Mouse (Mus musculus): ENCODE results near the gene Cnn1. TPM values are rescaled to one million over a fixed set of nuclear protein-coding genes. Genes with fewer than 3 reads are reported as not detected.
"Not testable (repeated sequence)": the region's sequence is repeated elsewhere in the genome, so short reads cannot be mapped to it uniquely, and the experiment has no call there.

The Cnn1 gene
- polyA plus RNA-seq, 1 experiment from 2014 or later, result 4.0 TPM

DNA sequence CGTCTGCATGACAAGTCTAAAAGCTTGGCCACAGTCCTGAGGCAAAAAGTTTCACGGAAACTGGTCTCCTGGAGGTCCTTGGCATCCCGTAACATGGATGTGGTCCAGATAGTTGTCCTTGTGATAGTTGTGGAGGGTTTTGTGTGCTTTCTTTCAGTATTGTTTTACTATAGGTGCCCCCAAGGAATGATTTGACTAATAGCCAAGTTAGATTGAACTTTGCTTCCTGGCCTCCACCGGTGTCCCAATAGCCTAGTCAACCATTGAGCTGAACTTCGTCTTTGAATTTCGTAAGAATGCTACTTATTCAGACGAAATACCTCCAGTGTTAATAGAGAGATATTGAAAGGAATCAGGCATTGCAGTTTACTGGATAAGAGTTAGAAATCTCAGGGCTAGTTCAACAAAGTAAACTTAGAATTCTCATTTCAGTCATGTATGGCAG, 51.3 kb downstream of the Cnn1 start:
- not testable (repeated sequence) for H3K27me3 ChIP-seq (ENCODE audit: control insufficient read depth, insufficient read depth, low read length)
- 87% methylated on average over 7 of the region's 7 CpGs for WGBS

DNA sequence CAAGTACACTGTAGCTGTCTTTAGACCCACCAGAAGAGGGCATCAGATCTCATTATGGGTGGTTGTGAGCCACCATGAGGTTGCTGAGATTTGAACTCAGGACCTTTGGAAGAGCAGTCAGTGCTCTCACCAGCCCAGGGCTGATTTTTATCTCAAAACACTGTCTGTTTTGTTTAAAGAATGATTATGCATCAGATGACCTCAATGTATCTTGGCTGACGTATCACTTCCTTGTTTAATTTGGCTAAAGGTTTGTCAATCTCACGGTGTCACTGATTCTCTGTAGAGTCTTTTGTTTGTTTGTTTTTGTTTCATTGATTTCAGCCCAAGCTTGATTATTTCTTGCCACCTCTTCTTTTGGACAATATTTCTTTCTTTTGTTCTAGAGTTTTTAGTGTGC, 51.9 kb downstream of the Cnn1 start:
- Histone ChIP-seq H3K4me3 (ENCODE audit: low read depth, low read length) (no peak overlapping the region), H3K27me3 (ENCODE audit: control insufficient read depth, insufficient read depth, low read length) (no peaks in the 10 kb centered on the region), H3K27ac (replicated peaks; ENCODE audit: low read depth, low read length) (no peak overlapping the region), H3K9me3 (replicated peaks; ENCODE audit: control insufficient read depth, low read length) (no peaks in the 10 kb centered on the region), H3K36me3 (replicated peaks; ENCODE audit: control insufficient read depth, insufficient read depth, low read depth, low read length) (no peaks in the 10 kb centered on the region), H3K4me1 (ENCODE audit: control insufficient read depth, insufficient read depth, low read length) (no peaks in the 10 kb centered on the region), H3K4me2 (ENCODE audit: low read depth, low read length) (no peak overlapping the region), H3K9ac (replicated peaks; ENCODE audit: low read length) (no peak overlapping the region)
- ATAC-seq (replicated peaks; ENCODE audit: insufficient number of reproducible peaks, low FRiP score, low TSS enrichment, low read depth), result no peak
- WGBS, result 83% methylated on average over 2 of the region's 2 CpGs
- DNase-seq (ENCODE audit: low spot score), result no peak

More for the DNA sequence above, 51.3 kb downstream of the Cnn1 start:
- ATAC-seq (replicated peaks; ENCODE audit: insufficient number of reproducible peaks, low FRiP score, low TSS enrichment, low read depth); H3K4me2 ChIP-seq (ENCODE audit: low read depth, low read length); H3K36me3 ChIP-seq (replicated peaks; ENCODE audit: control insufficient read depth, insufficient read depth, low read depth, low read length); H3K27ac ChIP-seq (replicated peaks; ENCODE audit: low read depth, low read length); DNase-seq (ENCODE audit: low spot score); H3K4me1 ChIP-seq (ENCODE audit: control insufficient read depth, insufficient read depth, low read length); H3K4me3 ChIP-seq (ENCODE audit: low read depth, low read length); H3K9ac ChIP-seq (replicated peaks; ENCODE audit: low read length); H3K9me3 ChIP-seq (replicated peaks; ENCODE audit: control insufficient read depth, low read length): not testable (repeated sequence)

DNA sequence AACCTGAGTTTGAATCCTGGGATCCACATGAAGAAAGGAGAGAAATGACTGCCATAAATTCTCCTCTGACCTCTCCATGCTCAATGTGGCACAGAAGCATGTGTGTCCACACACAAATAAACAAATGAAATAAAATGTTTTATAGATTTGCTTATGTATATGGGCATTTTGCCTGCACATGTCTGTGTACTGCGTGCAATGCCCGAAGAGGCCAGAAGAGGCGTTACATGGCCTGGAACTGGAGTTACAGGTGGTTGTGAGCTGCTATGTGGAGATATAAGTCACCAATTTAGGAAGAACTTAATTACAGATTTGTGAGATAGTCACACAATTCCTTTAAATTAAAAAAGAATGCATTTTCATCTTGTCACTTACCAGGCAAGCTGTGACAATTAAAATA, 54.8 kb downstream of the Cnn1 start:
- no peak overlapping the region for H3K4me3 ChIP-seq (ENCODE audit: low read depth, low read length)
- no peaks in the 10 kb centered on the region; the same call in 1 of the 2 replicates for H3K36me3 ChIP-seq (replicated peaks; ENCODE audit: control insufficient read depth, insufficient read depth, low read depth, low read length)
- no peak for DNase-seq (ENCODE audit: low spot score)
- no peak for ATAC-seq (replicated peaks; ENCODE audit: insufficient number of reproducible peaks, low FRiP score, low TSS enrichment, low read depth)
- peaks cover 2% of the 10 kb centered on the region; the same call in 1 of the 2 replicates for H3K4me1 ChIP-seq (ENCODE audit: control insufficient read depth, insufficient read depth, low read length)
- H3K4me2 ChIP-seq (ENCODE audit: low read depth, low read length), result no peak overlapping the region
- 91% methylated on average over 3 of the region's 3 CpGs for WGBS
- no peaks in the 10 kb centered on the region for H3K9me3 ChIP-seq (replicated peaks; ENCODE audit: control insufficient read depth, low read length)
- H3K9ac ChIP-seq (replicated peaks; ENCODE audit: low read length), result no peak overlapping the region
- no peak overlapping the region for H3K27ac ChIP-seq (replicated peaks; ENCODE audit: low read depth, low read length)
- H3K27me3 ChIP-seq (ENCODE audit: control insufficient read depth, insufficient read depth, low read length), result no peaks in the 10 kb centered on the region

- H3K36me3 ChIP-seq (replicated peaks; ENCODE audit: control insufficient read depth, insufficient read depth, low read depth, low read length), result no peaks in the 10 kb centered on the region; the same call in 1 of the 2 replicates
- H3K4me2 ChIP-seq (ENCODE audit: low read depth, low read length), result no peak overlapping the region
- H3K27me3 ChIP-seq (ENCODE audit: control insufficient read depth, insufficient read depth, low read length), result no peaks in the 10 kb centered on the region
- no peaks in the 10 kb centered on the region for H3K9me3 ChIP-seq (replicated peaks; ENCODE audit: control insufficient read depth, low read length)
- H3K9ac ChIP-seq (replicated peaks; ENCODE audit: low read length), result no peak overlapping the region
- DNase-seq (ENCODE audit: low spot score) (peak; percentile 83), ATAC-seq (replicated peaks; ENCODE audit: insufficient number of reproducible peaks, low FRiP score, low TSS enrichment, low read depth) (peak; percentile 51)
- WGBS, result 18% methylated on average over 10 of the region's 10 CpGs
- H3K4me3 ChIP-seq (ENCODE audit: low read depth, low read length), result no peak overlapping the region
- peaks cover 2% of the 10 kb centered on the region; the same call in 1 of the 2 replicates for H3K4me1 ChIP-seq (ENCODE audit: control insufficient read depth, insufficient read depth, low read length)
- H3K27ac ChIP-seq (replicated peaks; ENCODE audit: low read depth, low read length), result no peak overlapping the region
Measured at GRCm38 (mm10) chr9:22155614-22156013, 56.6 kb downstream of the Cnn1 start.

DNA sequence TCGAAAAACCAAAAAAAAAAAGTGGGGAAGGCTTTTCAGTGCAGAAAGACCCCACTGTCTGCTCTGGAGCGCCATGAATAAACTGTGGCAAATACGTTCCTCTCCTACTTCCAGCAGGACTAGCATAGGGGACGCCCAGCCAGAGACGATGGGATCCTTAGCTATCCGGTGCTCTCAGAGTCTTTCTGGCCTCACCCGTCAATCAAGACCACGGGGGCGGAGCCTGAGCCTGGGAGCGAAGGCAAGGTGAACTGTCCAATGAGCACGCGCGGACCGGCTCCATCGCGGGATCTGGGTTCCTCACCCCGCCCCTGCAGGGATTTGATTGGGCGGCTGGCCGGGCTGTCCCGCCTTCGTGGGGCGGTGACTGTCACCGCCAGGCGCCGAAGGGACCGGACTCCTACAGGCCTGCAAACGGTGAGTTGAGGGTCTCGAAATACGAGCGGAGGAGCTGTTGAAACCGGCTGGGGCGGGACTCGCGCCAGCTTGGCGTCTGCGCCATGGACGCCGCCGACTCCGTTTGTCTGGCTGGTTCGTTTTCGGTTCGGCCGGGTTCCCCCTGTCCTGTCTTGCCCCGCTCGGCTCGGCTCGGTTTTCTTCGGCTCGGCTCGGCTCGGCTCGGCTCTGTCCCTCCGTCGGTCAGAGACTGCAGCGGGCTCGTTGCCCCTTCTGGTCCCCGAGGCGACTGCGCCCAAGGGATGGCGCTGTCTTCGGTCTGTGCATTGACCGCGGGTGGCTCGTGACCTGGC, 57.7 kb downstream of the Cnn1 start, which contains the start of gene Pigyl:
Pigyl (plus strand) TSS at position 350 of the 749 bp plus-strand sequence.
- peak within 1 kb of the TSS; percentile 81 for H3K9ac ChIP-seq (replicated peaks; ENCODE audit: low read length)
- under 1% methylated on average over 65 of the region's 65 CpGs for WGBS
- peaks cover 2% of the 10 kb centered on the region; the same call in 1 of the 2 replicates for H3K4me1 ChIP-seq (ENCODE audit: control insufficient read depth, insufficient read depth, low read length)
- H3K9me3 ChIP-seq (replicated peaks; ENCODE audit: control insufficient read depth, low read length), result no peaks in the 10 kb centered on the region
- H3K4me3 ChIP-seq (ENCODE audit: low read depth, low read length), result peak within 1 kb of the TSS; percentile 53
- peak within 1 kb of the TSS; percentile 76 for H3K4me2 ChIP-seq (ENCODE audit: low read depth, low read length)
- H3K27ac ChIP-seq (replicated peaks; ENCODE audit: low read depth, low read length), result no peak within 1 kb of the TSS
- peak; percentile 94 for ATAC-seq (replicated peaks; ENCODE audit: insufficient number of reproducible peaks, low FRiP score, low TSS enrichment, low read depth)
- H3K27me3 ChIP-seq (ENCODE audit: control insufficient read depth, insufficient read depth, low read length), result no peaks in the 10 kb centered on the region
- no peaks in the 10 kb centered on the region; the same call in 1 of the 2 replicates for H3K36me3 ChIP-seq (replicated peaks; ENCODE audit: control insufficient read depth, insufficient read depth, low read depth, low read length)
- DNase-seq (ENCODE audit: low spot score), result peak; percentile 99

DNA sequence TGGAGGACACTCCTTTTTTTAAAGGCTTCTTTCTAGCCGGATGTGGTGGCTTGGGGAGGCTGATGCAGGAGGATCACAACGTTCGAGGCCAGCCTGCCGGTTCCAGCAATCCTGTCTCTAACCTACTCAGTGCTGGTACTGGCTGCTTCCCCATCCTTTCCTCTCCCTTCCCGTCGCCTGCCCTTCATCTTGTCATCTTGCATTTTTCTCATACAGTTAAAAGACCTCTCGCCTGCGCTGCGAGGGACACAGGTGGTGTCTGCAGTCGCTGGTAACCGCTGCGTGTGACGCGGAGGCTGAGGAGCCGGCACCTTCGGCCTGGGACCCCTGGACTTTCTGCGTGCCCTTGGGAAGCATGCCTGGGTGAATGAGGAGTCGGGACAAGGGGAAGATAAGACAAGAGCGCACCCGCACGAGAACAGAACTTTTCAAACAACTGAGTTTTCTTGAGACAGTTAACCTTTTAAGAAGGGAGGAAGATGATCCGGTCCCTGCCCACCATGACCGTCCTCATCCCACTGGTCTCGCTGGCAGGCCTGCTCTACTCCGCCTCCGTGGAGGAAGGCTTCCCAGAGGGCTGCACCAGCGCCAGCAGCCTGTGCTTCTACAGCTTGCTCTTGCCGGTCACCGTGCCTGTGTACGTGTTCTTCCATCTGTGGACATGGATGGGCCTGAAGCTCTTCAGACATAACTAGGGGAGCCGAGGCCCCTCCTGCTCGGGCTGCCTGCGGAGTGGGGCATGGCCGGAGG, 58.7 kb downstream of the Cnn1 start:
- Histone ChIP-seq H3K27ac (replicated peaks; ENCODE audit: low read depth, low read length) (no peak overlapping the region), H3K27me3 (ENCODE audit: control insufficient read depth, insufficient read depth, low read length) (no peaks in the 10 kb centered on the region), H3K4me3 (ENCODE audit: low read depth, low read length) (peak overlapping the region; percentile 53), H3K9ac (replicated peaks; ENCODE audit: low read length) (peak overlapping the region; percentile 81; the same call in 1 of the 2 replicates), H3K9me3 (replicated peaks; ENCODE audit: control insufficient read depth, low read length) (no peaks in the 10 kb centered on the region), H3K4me1 (ENCODE audit: control insufficient read depth, insufficient read depth, low read length) (peaks cover 2% of the 10 kb centered on the region; the same call in 1 of the 2 replicates), H3K36me3 (replicated peaks; ENCODE audit: control insufficient read depth, insufficient read depth, low read depth, low read length) (no peaks in the 10 kb centered on the region; the same call in 1 of the 2 replicates), H3K4me2 (ENCODE audit: low read depth, low read length) (peak overlapping the region; percentile 76)
- DNase-seq (ENCODE audit: low spot score), result no peak
- 70% methylated on average over 34 of the region's 34 CpGs for WGBS
- no peak for ATAC-seq (replicated peaks; ENCODE audit: insufficient number of reproducible peaks, low FRiP score, low TSS enrichment, low read depth)

All from embryonic facial prominence, embryonic 11.5 days (tissue).